Mouse (Mus musculus): Measurements from ENCODE around the gene Isyna1.

DNA sequence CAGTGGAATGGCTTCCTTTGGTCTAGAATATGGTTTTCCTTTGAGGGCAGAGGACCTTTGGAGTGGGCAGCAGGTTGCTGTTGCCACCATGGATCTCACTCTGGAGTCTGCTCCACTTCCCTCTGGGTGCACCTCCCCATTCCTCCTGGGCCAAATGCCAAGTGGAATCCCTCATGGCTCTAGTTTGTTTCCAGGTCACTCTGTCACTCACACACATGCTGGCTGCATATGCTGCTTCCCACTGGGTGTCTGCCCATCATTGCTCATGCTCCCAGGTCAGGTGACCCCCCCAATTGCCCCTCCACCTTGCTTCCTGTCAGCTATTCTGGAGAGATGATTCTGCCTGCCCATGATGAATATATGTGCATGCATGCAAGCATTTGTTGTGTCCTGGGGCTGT is 40.4 kb upstream of the Isyna1 start:
- no peak for TF ChIP-seq CTCF (conservative IDR thresholded peaks at IDR 0.05; ENCODE audit: low read length)
- TF ChIP-seq NANOG (IDR thresholded peaks at IDR 0.05; ENCODE audit: borderline replicate concordance, low read length) = no peak
